Mouse (Mus musculus) liver, embryonic 11.5 days (tissue): Measurements from ENCODE around the gene Gm20696. TPM values are rescaled to one million over a fixed set of nuclear protein-coding genes. Genes with fewer than 3 reads are reported as not detected.
A peak's percentile ranks its signal among the peaks of the same experiment; 100 is the strongest.

Experiments
- ATAC-seq: fragments of 200-750 bp; cut with Nextera tagmentation; replicated peaks from 2 replicates; pipeline ENCODE4 v1.8.0; 2017; ENCODE audit warnings: moderate number of reproducible peaks, mild to moderate bottlenecking, moderate TSS enrichment, moderate library complexity; ENCODE audit not compliant: low FRiP score
- DNase-seq: peaks from one replicate; pipeline ENCODE4 v3.0.0-alpha.2; 2017; ENCODE audit warnings: low spot score
- H3K27ac ChIP-seq: fragments of 300-500 bp; sonication (generic); 2 replicates; pipeline ENCODE4 v1.5.1; 2014; ENCODE audit warnings: mild to moderate bottlenecking, low read depth, low read length, control low read depth
- H3K27me3 ChIP-seq: fragments of 300-500 bp; sonication (generic); replicated peaks from 2 replicates; pipeline ENCODE4 v1.6.1; 2014; ENCODE audit warnings: low read length, mixed read lengths; ENCODE audit not compliant: control insufficient read depth, insufficient read depth
- H3K36me3 ChIP-seq: fragments of 300-500 bp; sonication (generic); 2 replicates; pipeline ENCODE4 v1.6.1; 2014; ENCODE audit warnings: mild to moderate bottlenecking, low read length, moderate library complexity, mixed read lengths; ENCODE audit not compliant: control insufficient read depth, insufficient read depth
- H3K4me1 ChIP-seq: fragments of 300-500 bp; sonication (generic); replicated peaks from 2 replicates; pipeline ENCODE4 v1.6.1; 2014; ENCODE audit warnings: low read length, mixed read lengths; ENCODE audit not compliant: control insufficient read depth, insufficient read depth
- H3K4me2 ChIP-seq: fragments of 300-500 bp; sonication (generic); 2 replicates; pipeline ENCODE4 v1.6.1; 2014; ENCODE audit warnings: mild to moderate bottlenecking, control low read depth, moderate library complexity
- H3K4me3 ChIP-seq: fragments of 300-500 bp; sonication (generic); 2 replicates; pipeline ENCODE4 v1.5.1; 2014; ENCODE audit warnings: low read depth, low read length, control low read depth
- H3K9ac ChIP-seq: fragments of 300-500 bp; sonication (generic); 2 replicates; pipeline ENCODE4 v1.6.1; 2014; ENCODE audit warnings: low read depth, low read length, control low read depth
- H3K9me3 ChIP-seq: fragments of 300-500 bp; sonication (generic); 2 replicates; pipeline ENCODE4 v1.6.1; 2016; ENCODE audit warnings: low read length, inconsistent platforms, mixed read lengths; ENCODE audit not compliant: control insufficient read depth
- WGBS: fragments of 180-500 bp; shearing (Covaris S2); extraction: QIAGEN DNeasy Blood & Tissue Kit; methylation state at CpG from one replicate; pipeline ENCODE4 v1.1.7; 2014; 5-methylcytosine and 5-hydroxymethylcytosine counted together
- polyA plus RNA-seq: library from polyadenylated mRNA; unstranded; fragments of >200 nt; fragmentation: Nextera tagmentation; extraction: Ambion mirVana; gene quantifications from 2 replicates; pipeline ENCODE4 v1.2.1, GENCODE M21; 2014

Gm20696 gene
- polyA plus RNA-seq, 1 experiment from 2014 or later, result 2.4 TPM

DNA sequence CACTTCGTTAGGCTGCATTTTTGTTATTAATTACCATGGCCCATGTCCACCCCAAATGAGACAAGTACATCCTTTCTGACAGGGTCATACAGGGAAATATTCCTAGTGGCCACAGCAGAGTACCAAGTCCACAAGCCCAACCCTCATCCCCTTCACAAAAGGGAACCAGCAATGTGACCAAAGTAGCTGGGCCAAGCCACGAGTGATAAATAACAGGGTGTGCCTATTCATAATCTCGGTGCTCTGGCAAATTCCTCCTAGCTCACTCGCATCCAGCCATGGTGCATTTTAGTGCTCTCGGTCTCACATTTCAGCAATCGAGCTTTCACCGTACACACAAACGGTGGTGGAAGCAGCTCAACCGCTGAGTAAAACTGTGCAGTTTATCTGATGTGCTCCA lies 263.7 kb downstream of the Gm20696 start:
- ATAC-seq (no peak), DNase-seq (no peak)
- peaks cover 3% of the 10 kb centered on the region; the same call in 1 of the 2 replicates for H3K4me1 ChIP-seq
- no peak overlapping the region for H3K4me2 ChIP-seq
- no peaks in the 10 kb centered on the region for H3K9me3 ChIP-seq
- 71% methylated on average over 9 of the region's 9 CpGs for WGBS
- H3K36me3 ChIP-seq, result no peaks in the 10 kb centered on the region
- H3K4me3 ChIP-seq, result no peak overlapping the region
- H3K27me3 ChIP-seq, result no peaks in the 10 kb centered on the region
- H3K9ac ChIP-seq, result no peak overlapping the region
- no peak overlapping the region for H3K27ac ChIP-seq

DNA sequence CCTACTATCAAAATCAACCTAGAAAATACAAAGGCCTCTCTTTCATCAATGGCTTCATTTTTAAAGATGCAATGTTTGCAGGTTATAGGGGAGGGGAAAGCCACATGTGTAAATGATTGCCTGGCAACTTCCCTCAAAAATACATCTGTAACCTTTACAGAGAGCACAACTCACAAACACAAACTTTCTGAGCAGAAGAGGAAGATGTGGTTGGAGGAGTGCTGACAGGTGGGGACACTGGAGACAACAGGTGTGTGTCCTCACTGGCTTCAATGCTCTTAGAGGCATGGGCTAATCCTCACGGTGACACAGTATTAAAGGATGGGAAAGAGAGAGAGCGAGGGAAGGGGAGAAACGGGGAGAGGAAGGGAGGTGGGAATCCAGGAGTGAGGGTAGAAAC lies 264.2 kb downstream of the Gm20696 start:
- no peaks in the 10 kb centered on the region for H3K9me3 ChIP-seq
- no peak overlapping the region for H3K4me2 ChIP-seq
- no peak overlapping the region for H3K9ac ChIP-seq
- 81% methylated on average over 3 of the region's 3 CpGs for WGBS
- no peak for ATAC-seq
- H3K4me1 ChIP-seq, result peaks cover 3% of the 10 kb centered on the region; the same call in 1 of the 2 replicates
- no peak for DNase-seq
- no peak overlapping the region for H3K4me3 ChIP-seq
- H3K27ac ChIP-seq, result no peak overlapping the region
- no peaks in the 10 kb centered on the region for H3K36me3 ChIP-seq
- H3K27me3 ChIP-seq, result no peaks in the 10 kb centered on the region

DNA sequence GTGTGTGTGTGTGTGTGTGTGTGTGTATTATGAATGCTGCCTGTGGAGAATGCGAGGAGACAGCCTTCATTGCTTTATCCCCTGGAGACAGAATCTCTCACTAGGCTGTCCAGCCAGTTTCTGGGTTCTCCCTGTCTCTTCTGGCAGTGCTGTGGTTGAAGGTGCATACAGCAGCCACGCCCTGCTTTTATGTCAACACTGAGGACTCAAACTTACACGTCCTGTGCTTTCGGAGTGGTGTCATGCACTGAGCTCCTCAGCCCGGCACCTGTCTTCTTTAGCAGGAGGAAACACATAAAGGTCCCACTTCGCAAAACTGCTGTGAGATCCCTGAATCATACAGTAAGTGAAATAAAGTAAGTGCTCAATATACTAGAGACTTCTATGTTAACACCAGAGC lies 264.8 kb downstream of the Gm20696 start:
- H3K27me3 ChIP-seq, result no peaks in the 10 kb centered on the region
- DNase-seq (no peak), ATAC-seq (no peak)
- H3K4me3 ChIP-seq, result no peak overlapping the region
- WGBS, result 70% methylated on average over 6 of the region's 6 CpGs
- peaks cover 3% of the 10 kb centered on the region; the same call in 1 of the 2 replicates for H3K4me1 ChIP-seq
- no peaks in the 10 kb centered on the region for H3K9me3 ChIP-seq
- H3K27ac ChIP-seq, result no peak overlapping the region
- no peak overlapping the region for H3K9ac ChIP-seq
- H3K36me3 ChIP-seq, result no peaks in the 10 kb centered on the region
- H3K4me2 ChIP-seq, result no peak overlapping the region

DNA sequence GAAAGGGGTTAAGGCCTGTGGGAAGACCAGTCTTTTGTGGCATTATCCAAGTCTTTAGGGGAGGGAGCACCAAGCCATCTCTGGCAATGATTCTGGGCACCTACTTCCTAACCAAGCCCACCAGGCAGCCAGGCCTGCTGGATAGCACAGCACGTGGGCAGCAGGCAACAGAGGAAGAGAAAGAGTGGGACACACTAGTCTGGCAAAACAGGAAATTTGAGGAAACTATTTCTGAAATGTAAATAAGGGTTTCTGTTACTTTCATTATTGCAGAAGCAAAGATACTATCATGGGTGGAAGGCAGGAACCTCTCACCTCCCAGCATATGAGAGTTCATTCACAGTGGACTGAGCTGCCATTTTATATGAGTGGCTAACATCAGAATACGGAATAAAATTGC lies 265.4 kb downstream of the Gm20696 start:
- ATAC-seq, result no peak
- H3K36me3 ChIP-seq, result no peaks in the 10 kb centered on the region
- WGBS, result 69% methylated on average over 2 of the region's 2 CpGs

DNA sequence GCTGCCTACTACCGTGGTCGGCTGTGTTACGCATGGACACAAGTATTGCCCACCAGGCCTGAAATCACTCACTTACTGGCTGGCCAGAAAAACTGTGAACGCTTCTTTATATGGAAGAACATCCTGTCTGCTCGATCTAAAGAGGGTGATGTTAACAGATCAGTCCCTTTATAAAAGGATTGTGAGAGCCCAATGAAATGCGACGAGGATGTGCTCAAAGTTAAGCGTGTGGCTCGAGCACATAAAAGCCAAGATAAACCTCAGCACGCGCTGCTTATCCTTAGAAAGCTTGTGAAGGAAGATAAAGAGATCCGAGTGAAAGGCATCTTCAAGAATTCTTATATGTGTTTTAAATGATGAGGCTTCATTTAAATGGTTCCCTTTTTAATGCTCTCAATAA lies 270.9 kb downstream of the Gm20696 start:
- no peak for ATAC-seq
- H3K9me3 ChIP-seq, result no peaks in the 10 kb centered on the region
- H3K4me1 ChIP-seq, result no peaks in the 10 kb centered on the region
- no peak overlapping the region for H3K27ac ChIP-seq
- H3K27me3 ChIP-seq, result no peaks in the 10 kb centered on the region
- WGBS, result 85% methylated on average over 12 of the region's 12 CpGs
- H3K4me2 ChIP-seq, result no peak overlapping the region
- no peak overlapping the region for H3K9ac ChIP-seq
- no peaks in the 10 kb centered on the region for H3K36me3 ChIP-seq
- DNase-seq, result no peak
- no peak overlapping the region for H3K4me3 ChIP-seq

More for the DNA sequence above, 265.4 kb downstream of the Gm20696 start:
- Histone ChIP-seq H3K4me3 (no peak overlapping the region), H3K27me3 (no peaks in the 10 kb centered on the region), H3K27ac (no peak overlapping the region), H3K9ac (no peak overlapping the region), H3K4me2 (no peak overlapping the region), H3K9me3 (no peaks in the 10 kb centered on the region), H3K4me1 (peaks cover 3% of the 10 kb centered on the region; the same call in 1 of the 2 replicates)
- DNase-seq, result no peak

DNA sequence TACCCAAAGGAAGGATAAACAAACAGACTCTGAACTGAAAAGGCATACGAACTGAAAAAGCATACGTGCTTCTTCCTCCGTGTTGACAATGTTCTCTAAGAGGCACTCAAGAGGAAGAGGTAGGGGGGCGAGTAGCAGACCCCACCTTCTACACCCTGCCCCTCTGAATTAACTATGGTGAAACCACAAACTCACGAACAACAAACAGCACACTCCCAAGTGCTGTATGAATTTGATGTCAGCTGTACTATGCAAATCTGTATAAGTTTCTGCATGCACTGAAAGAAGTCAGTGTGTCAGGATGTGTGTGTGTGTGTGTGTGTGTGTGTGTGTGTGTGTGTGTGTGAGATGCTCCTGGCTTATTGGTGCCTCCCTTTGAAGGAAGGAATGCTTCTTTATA lies 271.8 kb downstream of the Gm20696 start:
- H3K27ac ChIP-seq, result no peak overlapping the region
- no peak overlapping the region for H3K9ac ChIP-seq
- H3K36me3 ChIP-seq, result no peaks in the 10 kb centered on the region
- no peak overlapping the region for H3K4me2 ChIP-seq
- WGBS, result 53% methylated on average over 5 of the region's 5 CpGs
- no peak overlapping the region for H3K4me3 ChIP-seq
- H3K4me1 ChIP-seq, result no peaks in the 10 kb centered on the region
- no peaks in the 10 kb centered on the region for H3K27me3 ChIP-seq
- ATAC-seq (no peak), DNase-seq (no peak)
- no peaks in the 10 kb centered on the region for H3K9me3 ChIP-seq

DNA sequence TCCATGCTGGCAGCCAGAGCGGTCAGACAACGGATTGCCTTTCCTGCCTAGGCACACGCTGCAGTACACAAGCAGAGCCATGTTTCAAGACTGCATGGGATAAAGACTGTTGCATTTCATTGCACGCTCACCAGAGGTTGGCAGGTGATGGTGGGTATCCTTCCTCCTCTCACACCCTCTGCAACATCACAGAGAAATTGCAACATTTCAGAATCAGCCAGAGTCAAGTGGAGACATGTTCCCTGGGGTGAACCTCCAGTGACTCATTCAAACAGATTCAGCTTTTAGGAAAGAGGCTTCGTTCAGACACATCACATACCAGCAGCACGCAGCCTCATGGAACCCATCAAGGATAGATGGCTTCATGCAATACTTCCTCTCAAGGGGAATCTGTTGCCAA lies 274.1 kb downstream of the Gm20696 start:
- H3K4me3 ChIP-seq, result no peak overlapping the region
- no peaks in the 10 kb centered on the region for H3K9me3 ChIP-seq
- H3K4me2 ChIP-seq, result no peak overlapping the region
- H3K27ac ChIP-seq, result no peak overlapping the region
- H3K4me1 ChIP-seq, result peaks cover 12% of the 10 kb centered on the region
- no peak for ATAC-seq
- no peaks in the 10 kb centered on the region for H3K36me3 ChIP-seq
- H3K9ac ChIP-seq, result no peak overlapping the region
- H3K27me3 ChIP-seq, result no peaks in the 10 kb centered on the region
- DNase-seq, result no peak
- 90% methylated on average over 6 of the region's 6 CpGs for WGBS

DNA sequence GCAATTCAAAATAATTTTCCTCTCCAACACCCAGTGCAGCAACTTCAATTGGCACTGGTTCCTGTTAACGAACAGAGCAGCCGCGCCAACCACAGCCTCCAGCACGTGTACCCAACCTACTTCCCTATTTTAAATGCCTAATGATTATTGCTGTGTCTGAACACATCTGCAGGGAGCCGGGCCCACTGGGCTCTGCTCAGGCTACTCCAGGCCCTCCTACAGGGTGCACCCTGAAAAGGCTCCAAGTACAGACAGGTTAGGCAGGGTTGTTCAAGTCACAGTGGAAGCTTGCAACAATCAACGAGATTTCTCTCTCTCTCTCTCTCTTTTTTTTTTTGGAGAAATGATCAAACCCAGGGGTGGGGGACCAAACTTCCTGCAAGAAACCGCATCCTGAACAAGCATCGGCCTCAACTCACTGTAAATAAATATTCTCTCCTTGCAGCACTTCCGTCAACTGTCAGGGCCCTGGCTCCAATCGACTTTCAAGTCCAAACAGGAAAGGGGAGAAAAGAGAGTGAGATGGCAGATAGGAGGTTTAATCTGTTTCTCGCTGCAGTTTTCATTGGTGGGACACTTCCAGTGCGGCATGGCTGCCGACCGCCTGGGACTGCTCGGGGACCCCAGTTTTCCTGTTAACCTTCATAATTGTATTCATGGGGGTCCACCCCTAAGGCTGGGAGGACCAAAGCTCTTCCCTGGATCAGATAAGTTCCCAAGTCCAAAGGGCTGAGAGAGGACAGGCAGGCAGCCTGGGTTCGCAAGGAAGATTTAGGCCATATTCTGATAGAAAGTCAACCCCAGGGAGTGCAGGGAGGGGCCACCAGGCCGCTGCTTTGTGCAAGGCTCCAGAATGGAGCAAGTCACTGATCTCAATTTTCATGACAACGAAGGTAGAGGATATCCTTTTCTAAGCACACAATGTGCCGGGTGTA lies 277.6 kb downstream of the Gm20696 start:
- Histone ChIP-seq H3K9me3 (no peaks in the 10 kb centered on the region), H3K4me3 (no peak overlapping the region), H3K36me3 (no peaks in the 10 kb centered on the region), H3K27me3 (no peaks in the 10 kb centered on the region), H3K9ac (no peak overlapping the region), H3K4me1 (peaks cover 12% of the 10 kb centered on the region), H3K4me2 (no peak overlapping the region), H3K27ac (peak overlapping the region; percentile 30; the same call in 1 of the 2 replicates)
- 48% methylated on average over 19 of the region's 19 CpGs for WGBS
- no peak for DNase-seq
- ATAC-seq, result peak; percentile 31; the same call in 1 of the 2 replicates

DNA sequence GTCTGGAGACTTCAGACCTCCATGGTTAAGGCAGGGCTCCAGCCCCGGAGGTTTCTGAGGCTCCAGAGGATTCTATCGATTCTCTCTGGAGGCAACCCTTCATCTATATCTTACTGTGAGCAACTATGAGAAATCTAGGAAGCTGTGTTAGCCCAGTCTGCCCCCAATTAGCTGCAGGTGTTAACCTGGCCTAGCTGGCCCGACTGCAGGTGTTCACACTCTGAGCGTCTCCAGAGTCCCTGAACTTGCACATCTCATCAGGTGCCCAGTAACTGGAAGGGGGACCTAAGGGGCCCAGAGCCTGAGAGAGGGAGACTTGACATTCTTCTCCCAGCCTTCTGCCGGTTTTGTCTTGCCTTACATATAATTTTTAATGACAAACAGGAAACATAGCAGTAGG lies 278.6 kb downstream of the Gm20696 start:
- no peak overlapping the region for H3K4me2 ChIP-seq
- 67% methylated on average over 5 of the region's 5 CpGs for WGBS
- no peaks in the 10 kb centered on the region for H3K27me3 ChIP-seq
- H3K4me3 ChIP-seq, result no peak overlapping the region
- peaks cover 12% of the 10 kb centered on the region for H3K4me1 ChIP-seq
- no peak overlapping the region for H3K27ac ChIP-seq
- DNase-seq (no peak), ATAC-seq (no peak)
- H3K36me3 ChIP-seq, result no peaks in the 10 kb centered on the region
- H3K9ac ChIP-seq, result no peak overlapping the region
- no peaks in the 10 kb centered on the region for H3K9me3 ChIP-seq
